Mouse (Mus musculus): Measurements from ENCODE around the gene Fam129b. TPM values are rescaled to one million over a fixed set of nuclear protein-coding genes. Genes with fewer than 3 reads are reported as not detected.
A peak's percentile ranks its signal among the peaks of the same experiment; 100 is the strongest.

Fam129b gene
- polyA plus RNA-seq, 1 experiment from 2014 or later, result 13.7 TPM

DNA sequence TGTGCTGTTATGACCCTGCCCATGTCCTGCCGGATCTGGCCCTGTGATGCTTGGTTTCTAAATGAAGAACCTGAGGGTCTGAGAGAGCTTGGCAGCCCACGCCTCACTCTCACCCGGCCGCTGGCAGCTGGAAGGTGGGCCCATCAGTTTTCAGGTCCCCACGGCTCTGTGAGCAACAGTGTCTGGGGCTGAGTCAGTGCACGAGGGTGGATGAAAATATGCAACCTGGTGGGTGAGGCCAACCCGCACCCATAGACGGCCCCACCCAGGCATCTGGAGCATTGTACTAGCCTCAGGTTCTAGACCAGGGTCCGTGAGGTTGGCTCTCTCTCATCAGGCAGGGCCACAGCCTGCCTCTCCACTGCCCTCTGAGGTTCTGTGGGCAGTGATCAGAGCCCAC lies 26.2 kb downstream of the Fam129b start:
- whole genome bisulfite sequencing, result 92% methylated on average over 9 of the region's 9 CpGs
- Histone ChIP-seq H3K36me3 (replicated peaks; ENCODE audit: control insufficient read depth, insufficient read depth, low read depth, low read length) (no peaks in the 10 kb centered on the region), H3K4me1 (ENCODE audit: control insufficient read depth, insufficient read depth, low read length) (no peaks in the 10 kb centered on the region; the same call in 1 of the 2 replicates), H3K27me3 (ENCODE audit: control insufficient read depth, insufficient read depth, low read length) (no peaks in the 10 kb centered on the region), H3K4me3 (ENCODE audit: low read depth, low read length) (no peak overlapping the region), H3K27ac (replicated peaks; ENCODE audit: low read depth, low read length) (no peak overlapping the region), H3K9me3 (replicated peaks; ENCODE audit: control insufficient read depth, low read length) (no peaks in the 10 kb centered on the region), H3K4me2 (ENCODE audit: low read depth, low read length) (no peak overlapping the region), H3K9ac (replicated peaks; ENCODE audit: low read length) (no peak overlapping the region)
- ATAC-seq (replicated peaks; ENCODE audit: insufficient number of reproducible peaks, low FRiP score, low TSS enrichment, low read depth) (no peak), DNase-seq (ENCODE audit: low spot score) (no peak)

- DNase-seq (ENCODE audit: low spot score) (no peak), ATAC-seq (replicated peaks; ENCODE audit: insufficient number of reproducible peaks, low FRiP score, low TSS enrichment, low read depth) (no peak)
- Histone ChIP-seq H3K4me1 (ENCODE audit: control insufficient read depth, insufficient read depth, low read length) (no peaks in the 10 kb centered on the region; the same call in none of the 2 replicates), H3K4me3 (ENCODE audit: low read depth, low read length) (no peak overlapping the region), H3K9me3 (replicated peaks; ENCODE audit: control insufficient read depth, low read length) (no peaks in the 10 kb centered on the region), H3K36me3 (replicated peaks; ENCODE audit: control insufficient read depth, insufficient read depth, low read depth, low read length) (no peaks in the 10 kb centered on the region), H3K27me3 (ENCODE audit: control insufficient read depth, insufficient read depth, low read length) (no peaks in the 10 kb centered on the region), H3K27ac (replicated peaks; ENCODE audit: low read depth, low read length) (no peak overlapping the region), H3K9ac (replicated peaks; ENCODE audit: low read length) (no peak overlapping the region), H3K4me2 (ENCODE audit: low read depth, low read length) (no peak overlapping the region)
- 93% methylated on average over 4 of the region's 4 CpGs for WGBS
These were observed 27.6 kb downstream of the Fam129b start for GRCm38 (mm10) chr2:32903470-32903869.

DNA sequence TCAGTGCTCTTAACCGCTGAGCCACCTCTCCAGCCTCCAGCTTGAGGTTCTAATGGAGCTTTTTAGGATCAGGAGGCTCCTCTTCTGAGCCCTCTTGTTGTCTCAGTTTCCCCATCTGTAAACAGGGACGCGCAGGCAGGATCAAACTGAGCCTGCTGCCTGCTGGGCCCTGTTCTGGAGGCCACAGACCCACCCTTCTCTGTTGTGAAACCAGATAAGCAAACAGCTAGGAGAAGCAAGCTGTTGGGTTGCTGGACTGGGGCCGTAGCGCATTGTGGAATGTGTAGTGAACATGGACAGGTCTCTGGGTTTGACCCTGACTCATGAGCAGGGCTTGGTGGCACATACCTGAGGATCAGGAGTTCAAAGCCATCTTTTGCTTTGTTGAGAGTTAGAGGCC lies 28.7 kb downstream of the Fam129b start:
- H3K9me3 ChIP-seq (replicated peaks; ENCODE audit: control insufficient read depth, low read length), result no peaks in the 10 kb centered on the region
- no peak for ATAC-seq (replicated peaks; ENCODE audit: insufficient number of reproducible peaks, low FRiP score, low TSS enrichment, low read depth)
- no peaks in the 10 kb centered on the region; the same call in none of the 2 replicates for H3K4me1 ChIP-seq (ENCODE audit: control insufficient read depth, insufficient read depth, low read length)
- no peak overlapping the region for H3K27ac ChIP-seq (replicated peaks; ENCODE audit: low read depth, low read length)
- no peak overlapping the region for H3K4me3 ChIP-seq (ENCODE audit: low read depth, low read length)
- H3K27me3 ChIP-seq (ENCODE audit: control insufficient read depth, insufficient read depth, low read length), result no peaks in the 10 kb centered on the region
- no peak overlapping the region for H3K4me2 ChIP-seq (ENCODE audit: low read depth, low read length)
- H3K36me3 ChIP-seq (replicated peaks; ENCODE audit: control insufficient read depth, insufficient read depth, low read depth, low read length), result no peaks in the 10 kb centered on the region
- 84% methylated on average over 5 of the region's 5 CpGs for WGBS
- no peak for DNase-seq (ENCODE audit: low spot score)
- H3K9ac ChIP-seq (replicated peaks; ENCODE audit: low read length), result no peak overlapping the region

DNA sequence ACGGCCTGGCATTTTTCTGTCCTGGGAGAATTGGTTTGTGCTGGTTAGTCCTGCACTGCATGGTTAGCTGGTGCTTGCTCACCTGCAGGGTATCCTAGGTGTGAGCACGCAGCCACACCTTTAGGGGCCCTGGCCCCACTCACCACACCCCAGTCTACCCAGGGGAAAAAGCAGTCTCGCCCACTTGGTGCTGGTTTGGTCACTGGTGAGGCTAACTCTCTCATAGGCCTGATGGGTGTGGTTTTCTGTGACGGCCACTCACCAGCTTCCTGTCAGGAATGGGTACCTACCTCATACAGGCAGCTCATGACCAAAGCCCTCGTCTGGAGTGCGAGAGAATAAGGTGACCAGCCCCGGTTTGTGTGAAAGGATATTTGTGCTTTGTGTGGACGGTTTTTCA lies 29.4 kb downstream of the Fam129b start:
- H3K27me3 ChIP-seq (ENCODE audit: control insufficient read depth, insufficient read depth, low read length), result no peaks in the 10 kb centered on the region
- H3K36me3 ChIP-seq (replicated peaks; ENCODE audit: control insufficient read depth, insufficient read depth, low read depth, low read length), result no peaks in the 10 kb centered on the region
- DNase-seq (ENCODE audit: low spot score), result no peak
- no peak overlapping the region for H3K4me3 ChIP-seq (ENCODE audit: low read depth, low read length)
- H3K4me1 ChIP-seq (ENCODE audit: control insufficient read depth, insufficient read depth, low read length), result no peaks in the 10 kb centered on the region; the same call in none of the 2 replicates
- ATAC-seq (replicated peaks; ENCODE audit: insufficient number of reproducible peaks, low FRiP score, low TSS enrichment, low read depth), result no peak
- 75% methylated on average over 8 of the region's 8 CpGs for whole genome bisulfite sequencing
- H3K4me2 ChIP-seq (ENCODE audit: low read depth, low read length), result no peak overlapping the region
- H3K9me3 ChIP-seq (replicated peaks; ENCODE audit: control insufficient read depth, low read length), result no peaks in the 10 kb centered on the region
- no peak overlapping the region for H3K9ac ChIP-seq (replicated peaks; ENCODE audit: low read length)
- H3K27ac ChIP-seq (replicated peaks; ENCODE audit: low read depth, low read length), result no peak overlapping the region

DNA sequence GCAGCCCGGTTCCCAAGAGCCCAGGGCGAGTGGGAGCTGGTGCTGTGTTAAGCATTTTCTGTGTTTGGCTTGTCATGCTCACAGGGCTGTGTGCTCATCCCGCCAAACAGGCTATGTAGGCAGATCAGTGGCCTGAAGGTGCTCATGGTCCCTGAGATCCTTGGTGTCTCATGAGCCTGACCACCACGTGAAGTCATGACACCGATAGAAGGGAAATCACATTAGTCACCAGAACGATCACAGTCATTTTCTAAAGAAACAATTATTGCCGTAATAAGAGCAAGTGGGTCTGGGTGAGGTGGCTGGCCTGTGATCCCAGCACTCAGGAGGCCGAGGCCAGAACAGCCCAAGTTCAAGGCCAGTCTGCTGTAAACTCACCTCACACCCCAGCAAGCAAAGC lies 31.5 kb downstream of the Fam129b start:
- Histone ChIP-seq H3K27ac (replicated peaks; ENCODE audit: low read depth, low read length) (peak overlapping the region; percentile 47; the same call in 1 of the 2 replicates), H3K4me3 (ENCODE audit: low read depth, low read length) (no peak overlapping the region), H3K9me3 (replicated peaks; ENCODE audit: control insufficient read depth, low read length) (no peaks in the 10 kb centered on the region), H3K9ac (replicated peaks; ENCODE audit: low read length) (no peak overlapping the region), H3K4me1 (ENCODE audit: control insufficient read depth, insufficient read depth, low read length) (no peaks in the 10 kb centered on the region; the same call in none of the 2 replicates), H3K4me2 (ENCODE audit: low read depth, low read length) (no peak overlapping the region), H3K36me3 (replicated peaks; ENCODE audit: control insufficient read depth, insufficient read depth, low read depth, low read length) (no peaks in the 10 kb centered on the region; the same call in 1 of the 2 replicates), H3K27me3 (ENCODE audit: control insufficient read depth, insufficient read depth, low read length) (no peaks in the 10 kb centered on the region)
- no peak for DNase-seq (ENCODE audit: low spot score)
- ATAC-seq (replicated peaks; ENCODE audit: insufficient number of reproducible peaks, low FRiP score, low TSS enrichment, low read depth), result no peak
- 65% methylated on average over 8 of the region's 8 CpGs for WGBS

DNA sequence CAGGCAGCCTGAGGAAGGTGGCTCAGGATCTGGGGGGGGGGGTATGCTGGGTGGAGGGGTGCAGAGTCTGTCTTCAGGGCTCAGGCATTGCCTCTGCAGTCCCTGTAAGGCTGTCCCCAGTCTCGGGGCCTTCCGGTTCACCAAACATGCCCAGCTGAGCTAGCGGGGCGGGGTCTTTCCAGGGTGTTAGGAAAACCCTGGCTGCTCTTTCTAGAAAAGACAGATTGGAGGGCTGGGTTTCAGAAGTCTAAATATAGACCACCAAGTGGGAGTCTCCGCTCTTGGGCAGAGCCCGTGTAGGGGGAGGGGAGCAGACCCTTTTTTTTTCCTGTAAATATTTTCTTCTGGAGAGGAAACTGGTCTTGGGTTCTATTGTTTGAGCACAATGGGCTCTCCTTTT lies 32.4 kb downstream of the Fam129b start:
- H3K4me2 ChIP-seq (ENCODE audit: low read depth, low read length), result no peak overlapping the region
- H3K9me3 ChIP-seq (replicated peaks; ENCODE audit: control insufficient read depth, low read length), result no peaks in the 10 kb centered on the region
- H3K36me3 ChIP-seq (replicated peaks; ENCODE audit: control insufficient read depth, insufficient read depth, low read depth, low read length), result no peaks in the 10 kb centered on the region; the same call in 1 of the 2 replicates
- no peaks in the 10 kb centered on the region; the same call in none of the 2 replicates for H3K4me1 ChIP-seq (ENCODE audit: control insufficient read depth, insufficient read depth, low read length)
- no peaks in the 10 kb centered on the region for H3K27me3 ChIP-seq (ENCODE audit: control insufficient read depth, insufficient read depth, low read length)
- no peak overlapping the region for H3K4me3 ChIP-seq (ENCODE audit: low read depth, low read length)
- ATAC-seq (replicated peaks; ENCODE audit: insufficient number of reproducible peaks, low FRiP score, low TSS enrichment, low read depth) (no peak), DNase-seq (ENCODE audit: low spot score) (peak; percentile 68)
- no peak overlapping the region for H3K9ac ChIP-seq (replicated peaks; ENCODE audit: low read length)
- WGBS, result 5% methylated on average over 6 of the region's 6 CpGs
- peak overlapping the region; percentile 47; the same call in 1 of the 2 replicates for H3K27ac ChIP-seq (replicated peaks; ENCODE audit: low read depth, low read length)

DNA sequence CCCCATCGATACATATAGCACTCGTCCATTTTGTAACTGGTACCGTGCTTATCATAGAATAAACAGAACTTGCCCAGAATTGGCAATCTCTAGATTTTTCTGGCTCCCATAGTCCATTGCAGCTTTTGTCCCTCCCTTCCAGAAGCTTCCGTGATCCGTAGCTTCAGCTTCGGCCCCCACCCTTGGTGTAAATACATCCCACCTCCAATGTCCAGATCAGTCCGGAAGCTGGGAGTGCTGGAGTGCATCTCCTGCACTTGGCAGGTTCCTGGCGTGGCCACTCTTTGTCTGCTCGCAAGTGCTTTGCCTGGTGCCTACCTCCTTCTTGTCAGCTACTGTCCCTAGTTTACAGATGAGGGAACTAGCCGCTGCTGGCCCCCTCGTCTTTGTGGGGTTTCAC lies 32.9 kb downstream of the Fam129b start:
- no peaks in the 10 kb centered on the region for H3K9me3 ChIP-seq (replicated peaks; ENCODE audit: control insufficient read depth, low read length)
- no peak overlapping the region for H3K4me2 ChIP-seq (ENCODE audit: low read depth, low read length)
- no peaks in the 10 kb centered on the region; the same call in 1 of the 2 replicates for H3K36me3 ChIP-seq (replicated peaks; ENCODE audit: control insufficient read depth, insufficient read depth, low read depth, low read length)
- no peak for ATAC-seq (replicated peaks; ENCODE audit: insufficient number of reproducible peaks, low FRiP score, low TSS enrichment, low read depth)
- H3K9ac ChIP-seq (replicated peaks; ENCODE audit: low read length), result no peak overlapping the region
- no peaks in the 10 kb centered on the region; the same call in none of the 2 replicates for H3K4me1 ChIP-seq (ENCODE audit: control insufficient read depth, insufficient read depth, low read length)
- H3K4me3 ChIP-seq (ENCODE audit: low read depth, low read length), result no peak overlapping the region
- DNase-seq (ENCODE audit: low spot score), result peak; percentile 5
- 0 out of 2 replicates have a peak overlapping the region, but pooled peaks have one; percentile 5 for H3K27ac ChIP-seq (replicated peaks; ENCODE audit: low read depth, low read length)
- 46% methylated on average over 11 of the region's 11 CpGs for WGBS
- H3K27me3 ChIP-seq (ENCODE audit: control insufficient read depth, insufficient read depth, low read length), result no peaks in the 10 kb centered on the region

DNA sequence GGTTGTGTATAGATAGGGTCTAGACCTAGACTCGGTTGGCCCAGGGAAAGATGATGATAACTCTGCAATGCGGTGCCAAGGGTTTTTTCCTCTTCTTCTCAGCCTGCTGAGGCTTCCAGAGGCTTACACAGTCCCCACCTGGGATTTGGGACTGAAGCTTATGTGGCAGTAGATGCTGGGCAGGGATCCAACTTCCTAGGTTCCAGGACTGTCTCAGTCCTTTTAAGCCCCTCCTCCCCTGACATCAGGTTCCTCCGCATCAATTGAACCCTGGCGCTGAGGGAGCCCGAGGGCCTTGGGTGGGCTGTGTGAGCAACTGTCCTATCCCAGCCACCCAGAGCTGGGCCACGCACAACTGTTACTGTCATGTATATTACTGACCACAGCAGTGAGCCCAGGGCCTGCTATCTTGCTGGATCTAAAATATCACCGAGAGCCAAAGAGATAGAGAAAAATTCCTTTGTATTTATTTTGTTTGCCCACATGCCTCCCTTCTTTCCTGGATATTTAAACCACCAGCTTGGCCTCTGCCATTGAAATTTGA lies 35.8 kb downstream of the Fam129b start:
- 83% methylated on average over 7 of the region's 7 CpGs for WGBS
- H3K4me1 ChIP-seq (ENCODE audit: control insufficient read depth, insufficient read depth, low read length), result no peaks in the 10 kb centered on the region; the same call in none of the 2 replicates
- H3K9ac ChIP-seq (replicated peaks; ENCODE audit: low read length), result no peak overlapping the region
- H3K27me3 ChIP-seq (ENCODE audit: control insufficient read depth, insufficient read depth, low read length), result no peaks in the 10 kb centered on the region
- no peaks in the 10 kb centered on the region for H3K9me3 ChIP-seq (replicated peaks; ENCODE audit: control insufficient read depth, low read length)
- no peaks in the 10 kb centered on the region; the same call in 1 of the 2 replicates for H3K36me3 ChIP-seq (replicated peaks; ENCODE audit: control insufficient read depth, insufficient read depth, low read depth, low read length)
- no peak overlapping the region for H3K4me3 ChIP-seq (ENCODE audit: low read depth, low read length)
- H3K27ac ChIP-seq (replicated peaks; ENCODE audit: low read depth, low read length), result no peak overlapping the region
- DNase-seq (ENCODE audit: low spot score) (no peak), ATAC-seq (replicated peaks; ENCODE audit: insufficient number of reproducible peaks, low FRiP score, low TSS enrichment, low read depth) (no peak)
- no peak overlapping the region for H3K4me2 ChIP-seq (ENCODE audit: low read depth, low read length)
